In genomic region chr12:86078176-86078552, GRCm38 (mm10) we compare ENCODE assay signal across 8 mouse cellular contexts. TPM values are rescaled to one million over a fixed set of nuclear protein-coding genes. Genes with fewer than 3 reads are reported as not detected.
DNase-seq lines count a peak whose midpoint lies in the region; ATAC-seq and TF ChIP-seq lines count a peak whose summit lies in the region.

No protein-coding gene starts in this region.

- no peak for ATAC-seq in lung, embryonic 16.5 days (ENCODE audit: low read depth)
- ATAC-seq in limb, embryonic 12.5 days (ENCODE audit: insufficient number of reproducible peaks, insufficient read depth, low FRiP score, low TSS enrichment, low read depth): no peak
- no peak for ATAC-seq in stomach, embryonic 14.5 days (ENCODE audit: insufficient number of reproducible peaks, insufficient read depth, low FRiP score, low read depth)

- no peak for DNase-seq in cerebellum, adult 2 months
- DNase-seq in cerebellum, postnatal 25 days: no peak
- DNase-seq in lung, postnatal 36 days: no peak
- DNase-seq in cerebellum, adult 11-12 months: no peak
- no peak for DNase-seq in gastrocnemius, postnatal 14 days

- TF ChIP-seq POLR2A in cerebellum, adult 2 months (IDR thresholded peaks at IDR 0.05; ENCODE audit: borderline replicate concordance, insufficient read depth, low read length): no peak

- TF ChIP-seq CTCF in cerebellum, adult 2 months (IDR thresholded peaks at IDR 0.05; ENCODE audit: borderline replicate concordance, insufficient read depth, low read depth, low read length): no peak

- H3K9ac ChIP-seq in lung, embryonic 16.5 days (ENCODE audit: low read length): peak overlapping the region; percentile 87
- peak overlapping the region; percentile 72 for H3K9ac ChIP-seq in limb, embryonic 12.5 days (replicated peaks)
- peak overlapping the region; percentile 37 for H3K9ac ChIP-seq in stomach, embryonic 14.5 days (replicated peaks; ENCODE audit: low read depth, low read length)

- H3K36me3 ChIP-seq in lung, embryonic 16.5 days (ENCODE audit: control insufficient read depth, insufficient read depth, low read length): no peaks in the 10 kb centered on the region
- H3K36me3 ChIP-seq in limb, embryonic 12.5 days: peaks cover 9% of the 10 kb centered on the region; the same call in 1 of the 2 replicates
- H3K36me3 ChIP-seq in stomach, embryonic 14.5 days (ENCODE audit: control insufficient read depth, insufficient read depth, low read length): no peaks in the 10 kb centered on the region

- H3K27ac ChIP-seq in cerebellum, adult 2 months (ENCODE audit: insufficient read depth, low read length): peak overlapping the region; percentile 65
- H3K27ac ChIP-seq in lung, embryonic 16.5 days (ENCODE audit: low read length): peak overlapping the region; percentile 98
- H3K27ac ChIP-seq in limb, embryonic 12.5 days: peak overlapping the region; percentile 99
- peak overlapping the region; percentile 89 for H3K27ac ChIP-seq in stomach, embryonic 14.5 days (ENCODE audit: low read length)

- H3K4me1 ChIP-seq in cerebellum, adult 2 months (ENCODE audit: control insufficient read depth, insufficient read depth, low read length): peaks cover 13% of the 10 kb centered on the region
- H3K4me1 ChIP-seq in lung, embryonic 16.5 days (replicated peaks; ENCODE audit: control insufficient read depth, insufficient read depth, low read length): peaks cover 20% of the 10 kb centered on the region
- H3K4me1 ChIP-seq in limb, embryonic 12.5 days (replicated peaks): peaks cover 48% of the 10 kb centered on the region
- peaks cover 13% of the 10 kb centered on the region for H3K4me1 ChIP-seq in stomach, embryonic 14.5 days (ENCODE audit: control insufficient read depth, insufficient read depth, low read length)

- intact Hi-C loops in gastrocnemius, postnatal 14 days (cut with DNase I; ENCODE audit: low total_unique reads): loop anchor here (5.0 kb wide), 2 partner anchors 126 to 221 kb away; no protein-coding TSS in a partner anchor

- no peaks in the 10 kb centered on the region for H3K9me3 ChIP-seq in lung, embryonic 16.5 days (ENCODE audit: control insufficient read depth, low read length)
- H3K9me3 ChIP-seq in limb, embryonic 12.5 days: no peaks in the 10 kb centered on the region
- no peaks in the 10 kb centered on the region for H3K9me3 ChIP-seq in stomach, embryonic 14.5 days (ENCODE audit: control insufficient read depth, low read depth, low read length)

- 30% methylated on average over 9 of the region's 9 CpGs for WGBS in cerebellum, adult 2 months
- 10% methylated on average over 9 of the region's 9 CpGs for WGBS in lung, embryonic 16.5 days
- WGBS in limb, embryonic 12.5 days: 15% methylated on average over 9 of the region's 9 CpGs
- WGBS in stomach, embryonic 14.5 days: 10% methylated on average over 9 of the region's 9 CpGs

- peak overlapping the region; percentile 89 for H3K4me2 ChIP-seq in lung, embryonic 16.5 days (ENCODE audit: low read depth, low read length)
- peak overlapping the region; percentile 90 for H3K4me2 ChIP-seq in limb, embryonic 12.5 days
- peak overlapping the region; percentile 48 for H3K4me2 ChIP-seq in stomach, embryonic 14.5 days (replicated peaks; ENCODE audit: low read depth, low read length)

- no peaks in the 10 kb centered on the region for H3K27me3 ChIP-seq in cerebellum, adult 2 months (ENCODE audit: control insufficient read depth, insufficient read depth, low read length)
- H3K27me3 ChIP-seq in lung, embryonic 16.5 days (ENCODE audit: control insufficient read depth, insufficient read depth, low read depth, low read length): no peaks in the 10 kb centered on the region
- no peaks in the 10 kb centered on the region for H3K27me3 ChIP-seq in limb, embryonic 12.5 days
- no peaks in the 10 kb centered on the region for H3K27me3 ChIP-seq in stomach, embryonic 14.5 days (ENCODE audit: control insufficient read depth, insufficient read depth, low read length)

- H3K4me3 ChIP-seq in cerebellum, adult 2 months (replicated peaks; ENCODE audit: insufficient read depth, low read depth, low read length): peak overlapping the region; percentile 56
- peak overlapping the region; percentile 63 for H3K4me3 ChIP-seq in lung, embryonic 16.5 days (ENCODE audit: low read length)
- peak overlapping the region; percentile 55 for H3K4me3 ChIP-seq in limb, embryonic 12.5 days (replicated peaks)
- peak overlapping the region; percentile 37 for H3K4me3 ChIP-seq in stomach, embryonic 14.5 days (ENCODE audit: low read depth, low read length)

RNA-seq across cellular contexts. Expression of gene Tgfb3, which starts 0.7 kb away (rescaled TPM):
- polyA plus RNA-seq in cerebellum, adult 2 months (2012; rRNA removed): 15.2 and 15.7 TPM in 2 replicates
- polyA plus RNA-seq in lung, embryonic 16.5 days (2015; fragmentation: Nextera tagmentation; extraction: Ambion mirVana): 43.2 and 50.3 TPM in 2 replicates
- polyA plus RNA-seq in limb, embryonic 12.5 days (2016; fragmentation: Nextera tagmentation; extraction: Ambion mirVana): 33.4 and 40.0 TPM in 2 replicates
- 27.5 and 29.6 TPM in 2 replicates for polyA plus RNA-seq in stomach, embryonic 14.5 days (2014; fragmentation: Nextera tagmentation; extraction: Ambion mirVana)
- total RNA-seq in gastrocnemius, postnatal 14 days (2021): 10 to 100 TPM; 25.6 to 31.7 TPM

RNA-seq across cellular contexts. Expression of gene Ift43, which starts 4.2 kb away (rescaled TPM):
- polyA plus RNA-seq in cerebellum, adult 2 months (2012; rRNA removed): 33.7 and 34.9 TPM in 2 replicates
- polyA plus RNA-seq in lung, embryonic 16.5 days (2015; fragmentation: Nextera tagmentation; extraction: Ambion mirVana): 103 and 106 TPM in 2 replicates
- 80.5 and 84.1 TPM in 2 replicates for polyA plus RNA-seq in limb, embryonic 12.5 days (2016; fragmentation: Nextera tagmentation; extraction: Ambion mirVana)
- 73.5 and 74.5 TPM in 2 replicates for polyA plus RNA-seq in stomach, embryonic 14.5 days (2014; fragmentation: Nextera tagmentation; extraction: Ambion mirVana)
- total RNA-seq in gastrocnemius, postnatal 14 days (2021): 10 to 100 TPM; 11.9 to 13.4 TPM

Comparison
In these comparisons a context has a peak if more than half of its experiments do, and no peak if none do; other contexts are left out.
1. H3K9ac ChIP-seq: peak in every context shown above with its lines; median percentile 87 in lung, embryonic 16.5 days; 72 in limb, embryonic 12.5 days; 37 in stomach, embryonic 14.5 days.